Mouse (Mus musculus) midbrain, embryonic 12.5 days (tissue): ENCODE data around the gene Taf3. TPM values are rescaled to one million over a fixed set of nuclear protein-coding genes. Genes with fewer than 3 reads are reported as not detected.
A peak's percentile ranks its signal among the peaks of the same experiment; 100 is the strongest.

Source experiments
- ATAC-seq: fragments of 200-750 bp; cut with Nextera tagmentation; 2 replicates; pipeline ENCODE4 v1.8.0; 2017; ENCODE audit warnings: low read depth, moderate TSS enrichment, moderate library complexity; ENCODE audit not compliant: low FRiP score
- H3K27ac ChIP-seq: fragments of 300-500 bp; sonication (generic); replicated peaks from 2 replicates; pipeline ENCODE4 v1.5.1; 2016; ENCODE audit warnings: mild to moderate bottlenecking
- H3K27me3 ChIP-seq: fragments of 300-500 bp; sonication (generic); 2 replicates; pipeline ENCODE4 v1.6.1; 2016; ENCODE audit warnings: mild to moderate bottlenecking
- H3K36me3 ChIP-seq: fragments of 300-500 bp; sonication (generic); 2 replicates; pipeline ENCODE4 v1.6.1; 2016
- H3K4me1 ChIP-seq: fragments of 300-500 bp; sonication (generic); 2 replicates; pipeline ENCODE4 v1.6.1; 2016
- H3K4me2 ChIP-seq: fragments of 300-500 bp; sonication (generic); replicated peaks from 2 replicates; pipeline ENCODE4 v1.6.1; 2016; ENCODE audit warnings: mild to moderate bottlenecking, moderate library complexity
- H3K4me3 ChIP-seq: fragments of 300-500 bp; sonication (generic); 2 replicates; pipeline ENCODE4 v1.5.1; 2016; ENCODE audit warnings: mild to moderate bottlenecking
- H3K9ac ChIP-seq: fragments of 300-500 bp; sonication (generic); replicated peaks from 2 replicates; pipeline ENCODE4 v1.6.1; 2016; ENCODE audit warnings: mild to moderate bottlenecking, moderate library complexity
- H3K9me3 ChIP-seq: fragments of 300-500 bp; sonication (generic); 2 replicates; pipeline ENCODE4 v1.6.1; 2016; ENCODE audit warnings: mild to moderate bottlenecking
- WGBS: fragments of 180-500 bp; shearing (Covaris S2); methylation state at CpG from one replicate; pipeline ENCODE4 v1.1.7; 2016; 5-methylcytosine and 5-hydroxymethylcytosine counted together
- polyA plus RNA-seq: library from polyadenylated mRNA; unstranded; fragments of >200 nt; fragmentation: Nextera tagmentation; extraction: Ambion mirVana; gene quantifications from 2 replicates; pipeline ENCODE4 v1.2.1, GENCODE M21; 2016

The Taf3 gene
- 17.8 and 18.1 TPM in 2 replicates for polyA plus RNA-seq

GRCm38 (mm10) chr2:10048461-10048860 is at the start of gene Taf3:
Gene Taf3, minus strand, starts transcription at chr2:10048596.
- ATAC-seq: peak; percentile 95
- WGBS: 0% methylated on average over 36 of the region's 36 CpGs

GRCm38 (mm10) chr2:10094327-10095100 is 46.1 kb upstream of the Taf3 start:
- no peak overlapping the region for H3K4me2 ChIP-seq
- no peaks in the 10 kb centered on the region for H3K4me1 ChIP-seq
- H3K27me3 ChIP-seq: peaks cover 8% of the 10 kb centered on the region; the same call in 1 of the 2 replicates
- no peak for ATAC-seq
- no peak overlapping the region for H3K9ac ChIP-seq
- no peak overlapping the region for H3K4me3 ChIP-seq
- H3K36me3 ChIP-seq: peaks cover 37% of the 10 kb centered on the region
- H3K9me3 ChIP-seq: no peaks in the 10 kb centered on the region
- 88% methylated on average over 14 of the region's 14 CpGs for WGBS
- no peak overlapping the region for H3K27ac ChIP-seq

More at GRCm38 (mm10) chr2:10048461-10048860, at the start of gene Taf3:
- Histone ChIP-seq H3K27me3 (no peaks in the 10 kb centered on the region), H3K9me3 (no peaks in the 10 kb centered on the region), H3K4me2 (peak within 1 kb of the TSS; percentile 87), H3K4me3 (peak within 1 kb of the TSS; percentile 78), H3K36me3 (no peaks in the 10 kb centered on the region), H3K27ac (peak within 1 kb of the TSS; percentile 44), H3K9ac (peak within 1 kb of the TSS; percentile 81), H3K4me1 (peaks cover 16% of the 10 kb centered on the region)

- H3K4me2 ChIP-seq: no peak overlapping the region
- WGBS: 91% methylated on average over 8 of the region's 8 CpGs
- H3K4me1 ChIP-seq: 0 out of 2 replicates have a peak, but pooled peaks cover 3% of the 10 kb centered on the region
- no peak overlapping the region for H3K9ac ChIP-seq
- ATAC-seq: no peak
- no peak overlapping the region for H3K4me3 ChIP-seq
- H3K27me3 ChIP-seq: no peaks in the 10 kb centered on the region
- no peaks in the 10 kb centered on the region for H3K9me3 ChIP-seq
- peaks cover 67% of the 10 kb centered on the region for H3K36me3 ChIP-seq
- H3K27ac ChIP-seq: no peak overlapping the region
Observed at GRCm38 (mm10) chr2:10087256-10087850, 39.0 kb upstream of the Taf3 start.

GRCm38 (mm10) chr2:10082737-10083136 is 34.3 kb upstream of the Taf3 start:
- Histone ChIP-seq H3K27ac (no peak overlapping the region), H3K4me3 (no peak overlapping the region), H3K9ac (no peak overlapping the region), H3K4me1 (peaks cover 28% of the 10 kb centered on the region), H3K27me3 (no peaks in the 10 kb centered on the region), H3K4me2 (no peak overlapping the region), H3K36me3 (peaks cover 29% of the 10 kb centered on the region), H3K9me3 (no peaks in the 10 kb centered on the region)
- WGBS: 75% methylated on average over 1 of the region's 1 CpGs
- no peak for ATAC-seq

- Histone ChIP-seq H3K4me3 (peak overlapping the region; percentile 79), H3K27ac (no peak overlapping the region), H3K4me2 (peak overlapping the region; percentile 71), H3K4me1 (peaks cover 31% of the 10 kb centered on the region), H3K36me3 (peaks cover 20% of the 10 kb centered on the region), H3K27me3 (no peaks in the 10 kb centered on the region), H3K9ac (peak overlapping the region; percentile 71; the same call in 1 of the 2 replicates), H3K9me3 (no peaks in the 10 kb centered on the region)
- ATAC-seq: no peak
- WGBS: 88% methylated on average over 5 of the region's 5 CpGs
Observed at GRCm38 (mm10) chr2:10081453-10082080, 33.2 kb upstream of the Taf3 start.

GRCm38 (mm10) chr2:10080310-10081010 is 32.1 kb upstream of the Taf3 start, which contains the start of the genes Atp5c1 and Kin:
Gene Atp5c1, minus strand, starts transcription at chr2:10080510.
Gene Kin, plus strand, starts transcription at chr2:10080593.
- peaks cover 24% of the 10 kb centered on the region for H3K36me3 ChIP-seq
- no peaks in the 10 kb centered on the region for H3K27me3 ChIP-seq
- peak; percentile 97 for ATAC-seq
- H3K4me2 ChIP-seq: peak within 1 kb of the TSS; percentile 71
- H3K4me1 ChIP-seq: peaks cover 31% of the 10 kb centered on the region
- H3K9me3 ChIP-seq: no peaks in the 10 kb centered on the region
- peak within 1 kb of the TSS; percentile 89 for H3K27ac ChIP-seq
- H3K4me3 ChIP-seq: peak within 1 kb of the TSS; percentile 79
- WGBS: under 1% methylated on average over 61 of the region's 61 CpGs
- H3K9ac ChIP-seq: peak within 1 kb of the TSS; percentile 88

- Histone ChIP-seq H3K36me3 (peaks cover 26% of the 10 kb centered on the region), H3K27me3 (no peaks in the 10 kb centered on the region), H3K4me1 (peaks cover 31% of the 10 kb centered on the region), H3K27ac (peak overlapping the region; percentile 89), H3K9me3 (no peaks in the 10 kb centered on the region), H3K4me2 (peak overlapping the region; percentile 70), H3K4me3 (peak overlapping the region; percentile 79), H3K9ac (peak overlapping the region; percentile 88)
- ATAC-seq: no peak; the same call in 1 of the 2 replicates
- 0% methylated on average over 28 of the region's 28 CpGs for WGBS
Observed at GRCm38 (mm10) chr2:10079745-10080309, 31.4 kb upstream of the Taf3 start.

- Histone ChIP-seq H3K9me3 (no peaks in the 10 kb centered on the region), H3K9ac (no peak overlapping the region), H3K27me3 (no peaks in the 10 kb centered on the region), H3K4me3 (no peak overlapping the region), H3K27ac (no peak overlapping the region), H3K4me2 (no peak overlapping the region), H3K4me1 (peaks cover 25% of the 10 kb centered on the region), H3K36me3 (peaks cover 17% of the 10 kb centered on the region)
- WGBS: 92% methylated on average over 8 of the region's 8 CpGs
- ATAC-seq: no peak
Observed at GRCm38 (mm10) chr2:10076675-10077074, 28.3 kb upstream of the Taf3 start.

GRCm38 (mm10) chr2:10074470-10074869 is 26.1 kb upstream of the Taf3 start:
- Histone ChIP-seq H3K27ac (no peak overlapping the region), H3K27me3 (no peaks in the 10 kb centered on the region), H3K4me1 (peaks cover 19% of the 10 kb centered on the region), H3K4me3 (no peak overlapping the region), H3K4me2 (no peak overlapping the region), H3K36me3 (peaks cover 17% of the 10 kb centered on the region), H3K9ac (no peak overlapping the region), H3K9me3 (no peaks in the 10 kb centered on the region)
- WGBS: 79% methylated on average over 7 of the region's 7 CpGs
- no peak for ATAC-seq

- Histone ChIP-seq H3K4me3 (no peak overlapping the region), H3K27ac (no peak overlapping the region), H3K27me3 (no peaks in the 10 kb centered on the region), H3K4me1 (no peaks in the 10 kb centered on the region), H3K9ac (no peak overlapping the region), H3K4me2 (no peak overlapping the region), H3K36me3 (peaks cover 37% of the 10 kb centered on the region), H3K9me3 (no peaks in the 10 kb centered on the region)
- 92% methylated on average over 7 of the region's 7 CpGs for WGBS
- no peak for ATAC-seq
Observed at GRCm38 (mm10) chr2:10071751-10072150, 23.4 kb upstream of the Taf3 start.

- Histone ChIP-seq H3K4me1 (no peaks in the 10 kb centered on the region), H3K9ac (no peak overlapping the region), H3K9me3 (no peaks in the 10 kb centered on the region), H3K27ac (no peak overlapping the region), H3K27me3 (no peaks in the 10 kb centered on the region), H3K36me3 (peaks cover 82% of the 10 kb centered on the region), H3K4me2 (no peak overlapping the region), H3K4me3 (no peak overlapping the region)
- WGBS: 89% methylated on average over 5 of the region's 5 CpGs
- no peak for ATAC-seq
Observed at GRCm38 (mm10) chr2:10058836-10059235, 10.4 kb upstream of the Taf3 start.
